Mouse (Mus musculus): ENCODE data around the gene Chmp2b.

DNA sequence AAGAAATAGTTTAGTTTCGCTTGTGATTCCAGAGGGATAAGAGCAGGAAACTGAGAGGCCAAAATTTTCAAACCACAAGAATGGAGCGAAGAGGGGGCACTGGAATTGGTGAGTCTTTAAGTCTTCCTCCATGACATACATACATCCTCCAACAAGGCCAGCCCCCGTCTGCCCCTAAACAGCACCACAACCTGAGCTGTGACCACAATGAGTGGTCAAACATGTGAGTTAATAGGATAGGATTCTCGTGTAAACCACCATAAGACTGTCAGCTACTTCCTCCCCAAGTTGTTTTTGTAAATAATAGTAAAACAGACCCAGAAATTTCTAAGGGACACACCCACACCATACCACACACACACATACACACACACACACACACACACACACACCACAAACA, 6.3 kb upstream of the Chmp2b start:
- no peak for TF ChIP-seq CTCF (IDR thresholded peaks at IDR 0.05; ENCODE audit: low read depth, low read length)
- TF ChIP-seq POLR2A (IDR thresholded peaks at IDR 0.05; ENCODE audit: borderline replicate concordance, low read depth, low read length), result no peak
